Mouse (Mus musculus): ENCODE results near the gene Ccr7. TPM values are rescaled to one million over a fixed set of nuclear protein-coding genes. Genes with fewer than 3 reads are reported as not detected.

Ccr7 gene
- polyA plus RNA-seq, 2 experiments: 0.11 to 0.29 TPM

GRCm38 (mm10) chr11:99155817-99156216 is 940 bp upstream of the Ccr7 start:
- Histone ChIP-seq H3K4me3 (ENCODE audit: insufficient read depth in 1 of 2, low read depth in 2 of 2, low read length in 2 of 2) (no peak overlapping the region), H3K9me3 (ENCODE audit: control insufficient read depth, low read length) (no peaks in the 10 kb centered on the region), H3K4me1 (replicated peaks; ENCODE audit: control insufficient read depth in 2 of 2, insufficient read depth in 2 of 2, low read length in 1 of 2) (no peaks in the 10 kb centered on the region), H3K4me2 (ENCODE audit: low read depth) (no peak overlapping the region), H3K27ac (no peak overlapping the region), H3K27me3 (ENCODE audit: control insufficient read depth, insufficient read depth, low read length) (no peaks in the 10 kb centered on the region), H3K36me3 (replicated peaks; ENCODE audit: control insufficient read depth, insufficient read depth, low read depth) (no peaks in the 10 kb centered on the region), H3K9ac (replicated peaks) (no peak overlapping the region)
- TF ChIP-seq CTCF (IDR thresholded peaks at IDR 0.05; ENCODE audit: low read depth): no peak
- DNase-seq (ENCODE audit: low read depth in 3 of 3, low spot score in 3 of 3) (no peak), ATAC-seq (ENCODE audit: insufficient read depth) (no peak)
- WGBS (ENCODE audit: insufficient replicate concordance): 71% methylated on average over 9 of the region's 9 CpGs

GRCm38 (mm10) chr11:99153767-99154753 is 817 bp downstream of the Ccr7 start:
- Histone ChIP-seq H3K27ac (no peak overlapping the region), H3K4me2 (ENCODE audit: low read depth) (no peak overlapping the region), H3K4me1 (replicated peaks; ENCODE audit: control insufficient read depth in 2 of 2, insufficient read depth in 2 of 2, low read length in 1 of 2) (no peaks in the 10 kb centered on the region; a peak in 1 of 4 replicates), H3K36me3 (replicated peaks; ENCODE audit: control insufficient read depth, insufficient read depth, low read depth) (no peaks in the 10 kb centered on the region), H3K9me3 (ENCODE audit: control insufficient read depth, low read length) (no peaks in the 10 kb centered on the region), H3K9ac (replicated peaks) (no peak overlapping the region), H3K4me3 (ENCODE audit: insufficient read depth in 1 of 2, low read depth in 2 of 2, low read length in 2 of 2) (no peak overlapping the region), H3K27me3 (ENCODE audit: control insufficient read depth, insufficient read depth, low read length) (no peaks in the 10 kb centered on the region)
- no peak for ATAC-seq (ENCODE audit: insufficient read depth)
- WGBS (ENCODE audit: insufficient replicate concordance): 48% methylated on average over 7 of the region's 7 CpGs
- TF ChIP-seq EP300 (IDR thresholded peaks at IDR 0.05; ENCODE audit: low read depth) (no peak), CTCF (IDR thresholded peaks at IDR 0.05; ENCODE audit: low read depth) (no peak)
- DNase-seq (ENCODE audit: low read depth in 3 of 3, low spot score in 3 of 3): no peak

GRCm38 (mm10) chr11:99152323-99153144 is 2.3 kb downstream of the Ccr7 start:
- 60% methylated on average over 7 of the region's 7 CpGs for WGBS (ENCODE audit: insufficient replicate concordance)
- DNase-seq (ENCODE audit: low read depth in 3 of 3, low spot score in 3 of 3) (no peak), ATAC-seq (ENCODE audit: insufficient read depth) (no peak)
- Histone ChIP-seq H3K9me3 (ENCODE audit: control insufficient read depth, low read length) (no peaks in the 10 kb centered on the region), H3K4me3 (ENCODE audit: insufficient read depth in 1 of 2, low read depth in 2 of 2, low read length in 2 of 2) (no peak overlapping the region), H3K4me2 (ENCODE audit: low read depth) (no peak overlapping the region), H3K27ac (no peak overlapping the region), H3K27me3 (ENCODE audit: control insufficient read depth, insufficient read depth, low read length) (no peaks in the 10 kb centered on the region), H3K4me1 (replicated peaks; ENCODE audit: control insufficient read depth in 2 of 2, insufficient read depth in 2 of 2, low read length in 1 of 2) (peaks cover 0 to under 1% of the 10 kb centered on the region in 2 experiments; a peak in 1 of 4 replicates), H3K9ac (replicated peaks) (no peak overlapping the region), H3K36me3 (replicated peaks; ENCODE audit: control insufficient read depth, insufficient read depth, low read depth) (no peaks in the 10 kb centered on the region)
- TF ChIP-seq EP300 (IDR thresholded peaks at IDR 0.05; ENCODE audit: low read depth) (no peak), CTCF (IDR thresholded peaks at IDR 0.05; ENCODE audit: low read depth) (no peak)

GRCm38 (mm10) chr11:99151333-99151930 is 3.4 kb downstream of the Ccr7 start:
- Histone ChIP-seq H3K9me3 (ENCODE audit: control insufficient read depth, low read length) (no peaks in the 10 kb centered on the region), H3K27me3 (ENCODE audit: control insufficient read depth, insufficient read depth, low read length) (no peaks in the 10 kb centered on the region), H3K4me2 (ENCODE audit: low read depth) (no peak overlapping the region), H3K9ac (replicated peaks) (no peak overlapping the region), H3K4me3 (ENCODE audit: insufficient read depth in 1 of 2, low read depth in 2 of 2, low read length in 2 of 2) (no peak overlapping the region), H3K36me3 (replicated peaks; ENCODE audit: control insufficient read depth, insufficient read depth, low read depth) (no peaks in the 10 kb centered on the region), H3K27ac (no peak overlapping the region), H3K4me1 (replicated peaks; ENCODE audit: control insufficient read depth in 2 of 2, insufficient read depth in 2 of 2, low read length in 1 of 2) (peaks cover 0 to 3% of the 10 kb centered on the region in 2 experiments; a peak in 1 of 4 replicates)
- 50% methylated on average over 11 of the region's 11 CpGs for WGBS (ENCODE audit: insufficient replicate concordance)
- DNase-seq (ENCODE audit: low read depth in 3 of 3, low spot score in 3 of 3): no peak
- TF ChIP-seq CTCF (IDR thresholded peaks at IDR 0.05; ENCODE audit: low read depth): no peak
- TF ChIP-seq EP300 (IDR thresholded peaks at IDR 0.05; ENCODE audit: low read depth): no peak
- ATAC-seq (ENCODE audit: insufficient read depth): no peak
